Mouse (Mus musculus) heart, adult 2 months (tissue): Measurements from ENCODE around the gene Coq8a.

Experiments
- CTCF ChIP-seq: fragments of 200-600 bp; IDR thresholded peaks from 2 replicates; pipeline ENCODE4 v1.8.1; 2022; ENCODE audit warnings: antibody characterized with exemption, mild to moderate bottlenecking, moderate library complexity
- EP300 ChIP-seq: fragments of 200-500 bp; IDR thresholded peaks from 2 replicates; pipeline ENCODE4 v1.6.1; 2011; ENCODE audit warnings: low read depth, low read length, control low read depth; ENCODE audit not compliant: insufficient read depth

GRCm38 (mm10) chr1:180179100-180179499 is 20.3 kb downstream of the Coq8a start:
- TF ChIP-seq CTCF (no peak), EP300 (no peak)
